Mouse (Mus musculus) urinary bladder, postnatal 14 days (tissue): ENCODE measurements at regions not wholly inside any gene's neighbourhood (a gene's known extent, or its start where the extent isn't known, plus 50 kb on each side); places are given as distances from the start of the nearest gene placed in this dataset.
"Not testable (repeated sequence)": the region's sequence is repeated elsewhere in the genome, so short reads cannot be mapped to it uniquely, and the experiment has no call there.

ENCODE experiments used
- DNase-seq: peaks from one replicate; pipeline ENCODE4 v3.0.0; 2021; ENCODE audit warnings: low spot score

- no peak for DNase-seq
Observed at GRCm38 (mm10) chr1:105900158-105900557, 90.0 kb upstream of the Zcchc2 start.

- DNase-seq, result no peak
Observed at GRCm38 (mm10) chr1:105900920-105901319, 89.3 kb upstream of the Zcchc2 start.

GRCm38 (mm10) chr1:105903286-105904115, 86.7 kb upstream of the Zcchc2 start:
- DNase-seq, result no peak

- DNase-seq, result no peak
Observed at GRCm38 (mm10) chr1:105904737-105905136, 85.5 kb upstream of the Zcchc2 start.

GRCm38 (mm10) chr1:105905785-105906426, 84.3 kb upstream of the Zcchc2 start:
- DNase-seq, result no peak

GRCm38 (mm10) chr1:105906427-105906798, 83.8 kb upstream of the Zcchc2 start:
- peak; percentile 73 for DNase-seq

GRCm38 (mm10) chr1:105908029-105908876, 82.0 kb upstream of the Zcchc2 start:
- DNase-seq, result no peak

GRCm38 (mm10) chr1:105909121-105909520, 81.1 kb upstream of the Zcchc2 start:
- no peak for DNase-seq

- DNase-seq, result no peak
Observed at GRCm38 (mm10) chr1:105911714-105912113, 78.5 kb upstream of the Zcchc2 start.

- no peak for DNase-seq
Observed at GRCm38 (mm10) chr1:105921842-105922241, 68.4 kb upstream of the Zcchc2 start.

GRCm38 (mm10) chr1:105922586-105922985, 67.6 kb upstream of the Zcchc2 start:
- no peak for DNase-seq

GRCm38 (mm10) chr1:105923001-105923400, 67.2 kb upstream of the Zcchc2 start:
- DNase-seq, result no peak

- no peak for DNase-seq
Observed at GRCm38 (mm10) chr1:105925617-105926370, 64.4 kb upstream of the Zcchc2 start.

GRCm38 (mm10) chr1:105926871-105927270, 63.3 kb upstream of the Zcchc2 start:
- DNase-seq, result no peak

- no peak for DNase-seq
Observed at GRCm38 (mm10) chr1:105930841-105931240, 59.4 kb upstream of the Zcchc2 start.

GRCm38 (mm10) chr1:105934171-105934570, 56.0 kb upstream of the Zcchc2 start:
- not testable (repeated sequence) for DNase-seq
